Mouse (Mus musculus): ENCODE data around the gene Clmp.

DNA sequence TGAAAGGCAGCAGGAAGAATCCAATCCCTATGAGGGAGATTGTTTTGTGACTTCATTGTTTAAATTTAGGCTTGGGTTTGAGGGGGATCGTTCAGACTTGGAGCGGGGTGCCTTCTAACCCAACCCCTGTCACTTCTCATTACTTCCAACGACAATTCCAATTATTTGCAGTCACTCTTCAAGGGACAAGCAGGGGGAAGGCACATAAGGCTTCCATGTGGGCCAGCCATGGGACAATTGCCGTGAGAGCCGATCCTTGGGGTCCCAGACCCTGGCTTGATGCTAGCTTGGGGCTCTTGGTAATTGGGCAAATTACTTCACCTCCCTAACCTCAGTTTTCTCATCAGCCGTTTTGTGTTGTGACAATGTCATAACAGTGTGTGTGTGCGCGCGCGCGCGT lies 8.5 kb downstream of the Clmp start:
- no peak for TF ChIP-seq POLR2A (IDR thresholded peaks at IDR 0.05; ENCODE audit: borderline replicate concordance, low read depth, low read length)
- no peak for TF ChIP-seq CTCF (IDR thresholded peaks at IDR 0.05; ENCODE audit: low read depth, low read length)

All from bone marrow macrophage, adult 2 months (primary cell).